Mouse (Mus musculus) liver, adult 2 months (tissue): ENCODE measurements at regions not wholly inside any gene's neighbourhood (a gene's known extent, or its start where the extent isn't known, plus 50 kb on each side); places are given as distances from the start of the nearest gene placed in this dataset.

ENCODE experiments used
- DNase-seq: peaks from one replicate; pipeline ENCODE4 v3.0.0-alpha.2; 2011; ENCODE audit warnings: low read depth, low spot score; ENCODE audit errors: extremely low read depth
- H3K27ac ChIP-seq: fragments of 200-500 bp; replicated peaks from 2 replicates; pipeline ENCODE4 v1.5.1; 2012; ENCODE audit warnings: low read depth, mild to moderate bottlenecking, control low read depth, inconsistent platforms, low read length; ENCODE audit not compliant: insufficient read depth
- H3K27me3 ChIP-seq: fragments of 200-500 bp; 2 replicates; pipeline ENCODE4 v1.6.1; 2012; ENCODE audit warnings: mild to moderate bottlenecking, moderate library complexity, low read length, inconsistent platforms; ENCODE audit not compliant: control insufficient read depth, insufficient read depth
- H3K36me3 ChIP-seq: fragments of 200-500 bp; 2 replicates; pipeline ENCODE4 v1.6.1; 2012; ENCODE audit warnings: low read length, inconsistent platforms; ENCODE audit not compliant: control insufficient read depth, insufficient read depth
- H3K4me1 ChIP-seq: fragments of 200-500 bp; 2 replicates; pipeline ENCODE4 v1.6.1; 2011; ENCODE audit warnings: low read length; ENCODE audit not compliant: control insufficient read depth, insufficient read depth
- H3K4me3 ChIP-seq: fragments of 200-500 bp; 2 replicates; pipeline ENCODE4 v1.5.1; 2011; ENCODE audit warnings: low read depth, mild to moderate bottlenecking, control low read depth, low read length, moderate library complexity; ENCODE audit not compliant: insufficient read depth
- H3K79me2 ChIP-seq: fragments of 200-500 bp; 2 replicates; pipeline ENCODE4 v1.6.1; 2012; ENCODE audit warnings: inconsistent platforms, mild to moderate bottlenecking, low read length, moderate library complexity; ENCODE audit not compliant: control insufficient read depth, insufficient read depth
- H3K9ac ChIP-seq: fragments of 200-500 bp; 2 replicates; pipeline ENCODE4 v1.6.1; 2012; ENCODE audit warnings: low read depth, mild to moderate bottlenecking, control low read depth, inconsistent platforms, low read length
- CTCF ChIP-seq: fragments of 200-500 bp; IDR thresholded peaks from 2 replicates; pipeline ENCODE4 v1.5.1; 2011; ENCODE audit warnings: low read depth, low read length, control low read depth
- POLR2A ChIP-seq: fragments of 200-500 bp; IDR thresholded peaks from 2 replicates; pipeline ENCODE4 v1.6.1; 2011; ENCODE audit warnings: low read length, control low read depth; ENCODE audit not compliant: insufficient read depth; ENCODE audit errors: extremely low read depth
- WGBS: fragments of 180-500 bp; shearing (Covaris S2); methylation state at CpG from one replicate; pipeline ENCODE4 v1.1.7; 2018; 5-methylcytosine and 5-hydroxymethylcytosine counted together

GRCm38 (mm10) chr12:16272441-16272840 lies 338.3 kb downstream of the Lpin1 start:
- Histone ChIP-seq H3K27me3 (no peaks in the 10 kb centered on the region), H3K36me3 (no peaks in the 10 kb centered on the region), H3K9ac (no peak overlapping the region), H3K27ac (no peak overlapping the region), H3K4me3 (no peak overlapping the region), H3K4me1 (no peaks in the 10 kb centered on the region), H3K79me2 (no peaks in the 10 kb centered on the region)
- TF ChIP-seq CTCF (no peak), POLR2A (no peak)
- no peak for DNase-seq

- Histone ChIP-seq H3K4me3 (no peak overlapping the region), H3K4me1 (no peaks in the 10 kb centered on the region), H3K27me3 (no peaks in the 10 kb centered on the region), H3K36me3 (no peaks in the 10 kb centered on the region), H3K9ac (no peak overlapping the region), H3K27ac (no peak overlapping the region), H3K79me2 (no peaks in the 10 kb centered on the region)
- TF ChIP-seq CTCF (no peak), POLR2A (no peak)
- WGBS: 65% methylated on average over 7 of the region's 7 CpGs
- DNase-seq: peak; percentile 39
Observed at GRCm38 (mm10) chr12:16270876-16271275, 339.9 kb downstream of the Lpin1 start.

- H3K4me3 ChIP-seq: no peak overlapping the region
- no peaks in the 10 kb centered on the region for H3K79me2 ChIP-seq
- no peaks in the 10 kb centered on the region for H3K4me1 ChIP-seq
- 61% methylated on average over 4 of the region's 4 CpGs for WGBS
- TF ChIP-seq CTCF (no peak), POLR2A (no peak)
- no peak overlapping the region for H3K9ac ChIP-seq
- no peak overlapping the region for H3K27ac ChIP-seq
- no peaks in the 10 kb centered on the region for H3K36me3 ChIP-seq
- no peaks in the 10 kb centered on the region for H3K27me3 ChIP-seq
- DNase-seq: no peak
Observed at GRCm38 (mm10) chr12:16269706-16270105, 341.1 kb downstream of the Lpin1 start.

GRCm38 (mm10) chr12:16268621-16269165 lies 342.1 kb downstream of the Lpin1 start:
- no peaks in the 10 kb centered on the region for H3K4me1 ChIP-seq
- WGBS: 75% methylated on average over 8 of the region's 8 CpGs
- no peaks in the 10 kb centered on the region for H3K79me2 ChIP-seq
- no peak overlapping the region for H3K9ac ChIP-seq
- H3K27me3 ChIP-seq: no peaks in the 10 kb centered on the region
- no peaks in the 10 kb centered on the region for H3K36me3 ChIP-seq
- no peak for DNase-seq
- H3K27ac ChIP-seq: no peak overlapping the region
- H3K4me3 ChIP-seq: no peak overlapping the region
- TF ChIP-seq POLR2A: no peak
- no peak for TF ChIP-seq CTCF

GRCm38 (mm10) chr12:16261465-16261864 lies 349.3 kb downstream of the Lpin1 start:
- H3K36me3 ChIP-seq: no peaks in the 10 kb centered on the region
- no peaks in the 10 kb centered on the region for H3K4me1 ChIP-seq
- H3K27ac ChIP-seq: no peak overlapping the region
- H3K27me3 ChIP-seq: no peaks in the 10 kb centered on the region; the same call in 1 of the 2 replicates
- H3K4me3 ChIP-seq: no peak overlapping the region
- no peak overlapping the region for H3K9ac ChIP-seq
- DNase-seq: no peak
- TF ChIP-seq POLR2A (no peak), CTCF (no peak)
- no peaks in the 10 kb centered on the region for H3K79me2 ChIP-seq
- 78% methylated on average over 4 of the region's 4 CpGs for WGBS

- no peak overlapping the region for H3K27ac ChIP-seq
- no peak for DNase-seq
- 75% methylated on average over 8 of the region's 8 CpGs for WGBS
- no peaks in the 10 kb centered on the region for H3K36me3 ChIP-seq
- no peaks in the 10 kb centered on the region for H3K4me1 ChIP-seq
- TF ChIP-seq POLR2A (no peak), CTCF (no peak)
- no peaks in the 10 kb centered on the region for H3K79me2 ChIP-seq
- no peaks in the 10 kb centered on the region; the same call in 1 of the 2 replicates for H3K27me3 ChIP-seq
- H3K9ac ChIP-seq: no peak overlapping the region
- H3K4me3 ChIP-seq: no peak overlapping the region
Observed at GRCm38 (mm10) chr12:16260981-16261380, 349.8 kb downstream of the Lpin1 start.
